Mouse (Mus musculus): Measurements from ENCODE around the gene Dglucy. TPM values are rescaled to one million over a fixed set of nuclear protein-coding genes. Genes with fewer than 3 reads are reported as not detected.

The Dglucy gene
- polyA plus RNA-seq, 1 experiment, result 21.9 TPM

- Histone ChIP-seq H3K27ac (ENCODE audit: insufficient read depth, low read length) (no peak overlapping the region), H3K4me3 (ENCODE audit: insufficient read depth, low read length) (no peak overlapping the region), H3K4me1 (ENCODE audit: control insufficient read depth, insufficient read depth, low read length) (no peaks in the 10 kb centered on the region)
- no peak for TF ChIP-seq POLR2A (IDR thresholded peaks at IDR 0.05; ENCODE audit: low read depth, low read length)
- no peak for TF ChIP-seq CTCF (IDR thresholded peaks at IDR 0.05; ENCODE audit: borderline replicate concordance, insufficient read depth, low read length)
Observed at GRCm38 (mm10) chr12:100896661-100897060, 117.8 kb downstream of the Dglucy start.

DNA sequence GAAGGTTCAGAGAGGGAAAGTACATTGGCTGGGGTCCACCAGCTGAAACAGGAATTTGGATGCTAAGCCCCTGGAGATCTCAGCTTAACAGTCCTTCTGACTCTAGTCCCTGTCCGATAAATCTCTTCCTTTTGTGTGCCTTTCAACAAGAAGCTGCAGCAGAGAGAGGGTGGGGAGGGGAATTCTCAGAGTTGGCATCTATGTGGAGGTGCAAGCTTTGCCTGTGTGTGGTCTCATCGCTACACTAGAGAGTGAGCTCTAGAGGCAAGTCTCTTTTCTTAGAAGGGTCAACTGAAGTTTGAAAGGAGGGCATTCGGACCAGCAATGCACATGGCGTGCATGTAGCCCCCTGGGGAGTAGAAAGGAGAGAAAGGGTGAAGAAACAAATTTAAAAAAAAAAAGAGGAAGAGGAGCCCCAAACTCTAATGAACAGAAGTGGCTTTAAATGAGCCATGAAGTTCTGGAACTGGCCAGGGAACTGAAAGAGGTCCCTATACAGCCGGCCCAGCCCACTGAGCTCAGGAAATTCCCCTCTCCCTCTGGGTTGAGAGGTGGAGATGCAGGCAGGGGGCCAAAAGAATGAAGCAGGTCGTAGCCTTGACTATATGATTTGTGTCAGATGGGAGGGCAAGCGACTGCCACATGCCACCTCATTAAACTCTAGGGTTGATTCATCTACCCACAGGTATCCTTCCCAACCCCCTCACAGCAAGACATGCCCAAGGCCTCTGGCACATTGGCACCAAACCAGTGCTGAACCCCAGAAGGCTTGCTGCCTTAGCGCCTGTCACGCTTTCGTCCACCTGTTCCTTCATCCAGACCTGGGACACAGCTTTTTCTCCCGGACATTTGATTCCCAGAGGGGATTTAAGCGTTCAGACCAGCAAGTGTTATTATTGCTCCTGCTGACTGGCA, 119.1 kb downstream of the Dglucy start:
- H3K4me1 ChIP-seq (ENCODE audit: control insufficient read depth, insufficient read depth, low read length), result no peaks in the 10 kb centered on the region
- no peak overlapping the region for H3K27ac ChIP-seq (ENCODE audit: insufficient read depth, low read length)
- no peak overlapping the region for H3K4me3 ChIP-seq (ENCODE audit: insufficient read depth, low read length)
- TF ChIP-seq POLR2A (IDR thresholded peaks at IDR 0.05; ENCODE audit: low read depth, low read length) (no peak), CTCF (IDR thresholded peaks at IDR 0.05; ENCODE audit: borderline replicate concordance, insufficient read depth, low read length) (no peak)

- Histone ChIP-seq H3K27ac (ENCODE audit: insufficient read depth, low read length) (no peak overlapping the region), H3K4me1 (ENCODE audit: control insufficient read depth, insufficient read depth, low read length) (no peaks in the 10 kb centered on the region), H3K4me3 (ENCODE audit: insufficient read depth, low read length) (no peak overlapping the region)
- TF ChIP-seq CTCF (IDR thresholded peaks at IDR 0.05; ENCODE audit: borderline replicate concordance, insufficient read depth, low read length) (no peak), POLR2A (IDR thresholded peaks at IDR 0.05; ENCODE audit: low read depth, low read length) (no peak)
Observed at GRCm38 (mm10) chr12:100899111-100899640, 120.3 kb downstream of the Dglucy start.

GRCm38 (mm10) chr12:100900901-100901300, 122.0 kb downstream of the Dglucy start:
- H3K4me1 ChIP-seq (ENCODE audit: control insufficient read depth, insufficient read depth, low read length), result no peaks in the 10 kb centered on the region
- H3K27ac ChIP-seq (ENCODE audit: insufficient read depth, low read length), result no peak overlapping the region
- TF ChIP-seq POLR2A (IDR thresholded peaks at IDR 0.05; ENCODE audit: low read depth, low read length), result no peak
- TF ChIP-seq CTCF (IDR thresholded peaks at IDR 0.05; ENCODE audit: borderline replicate concordance, insufficient read depth, low read length), result no peak
- H3K4me3 ChIP-seq (ENCODE audit: insufficient read depth, low read length), result no peak overlapping the region

GRCm38 (mm10) chr12:100901386-100901785, 122.5 kb downstream of the Dglucy start:
- TF ChIP-seq CTCF (IDR thresholded peaks at IDR 0.05; ENCODE audit: borderline replicate concordance, insufficient read depth, low read length) (no peak), POLR2A (IDR thresholded peaks at IDR 0.05; ENCODE audit: low read depth, low read length) (no peak)
- no peak overlapping the region for H3K27ac ChIP-seq (ENCODE audit: insufficient read depth, low read length)
- H3K4me3 ChIP-seq (ENCODE audit: insufficient read depth, low read length), result no peak overlapping the region
- no peaks in the 10 kb centered on the region for H3K4me1 ChIP-seq (ENCODE audit: control insufficient read depth, insufficient read depth, low read length)

DNA sequence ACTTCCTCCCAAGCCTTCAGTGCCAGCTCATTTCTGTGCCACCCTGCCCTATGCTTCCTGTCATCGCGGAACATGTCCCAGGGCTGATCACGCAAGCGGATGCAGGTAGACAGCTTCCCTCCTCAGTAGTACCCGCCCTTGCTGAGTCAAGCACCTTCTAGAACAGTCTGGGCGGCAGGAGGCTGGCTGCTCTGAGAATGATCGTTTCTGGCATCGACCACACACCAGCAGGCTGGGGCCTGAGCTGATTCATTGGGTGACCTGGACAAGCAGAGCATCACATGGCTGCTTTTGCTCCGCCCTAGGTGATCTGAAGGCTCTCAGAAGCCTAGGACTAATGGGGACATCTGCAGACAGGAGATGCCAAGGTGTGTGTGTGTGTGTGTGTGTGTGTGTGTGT, 124.9 kb downstream of the Dglucy start:
- no peak overlapping the region for H3K4me3 ChIP-seq (ENCODE audit: insufficient read depth, low read length)
- no peak for TF ChIP-seq CTCF (IDR thresholded peaks at IDR 0.05; ENCODE audit: borderline replicate concordance, insufficient read depth, low read length)
- no peak for TF ChIP-seq POLR2A (IDR thresholded peaks at IDR 0.05; ENCODE audit: low read depth, low read length)
- no peaks in the 10 kb centered on the region for H3K4me1 ChIP-seq (ENCODE audit: control insufficient read depth, insufficient read depth, low read length)
- H3K27ac ChIP-seq (ENCODE audit: insufficient read depth, low read length), result no peak overlapping the region

DNA sequence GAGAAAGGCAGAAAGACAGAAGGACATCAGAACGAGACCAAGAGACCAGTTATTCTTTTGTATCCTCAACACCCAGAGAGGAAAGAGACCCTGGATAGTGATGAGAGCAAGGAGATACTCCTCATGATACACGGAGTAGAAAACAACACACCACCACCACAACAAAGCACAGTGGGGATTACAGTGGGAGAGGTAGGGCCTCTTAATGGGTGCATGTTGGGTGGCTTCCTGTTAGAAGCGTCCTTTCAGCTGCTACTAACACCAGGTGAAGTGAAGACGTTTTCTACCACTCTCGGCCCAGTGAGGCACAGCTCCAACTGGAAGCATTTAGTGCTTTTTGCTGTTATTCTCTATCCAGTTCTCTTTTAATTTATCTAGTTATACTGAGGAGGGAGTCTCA, 128.0 kb downstream of the Dglucy start:
- Histone ChIP-seq H3K4me1 (ENCODE audit: control insufficient read depth, insufficient read depth, low read length) (no peaks in the 10 kb centered on the region), H3K4me3 (ENCODE audit: insufficient read depth, low read length) (no peak overlapping the region), H3K27ac (ENCODE audit: insufficient read depth, low read length) (no peak overlapping the region)
- TF ChIP-seq CTCF (IDR thresholded peaks at IDR 0.05; ENCODE audit: borderline replicate concordance, insufficient read depth, low read length), result no peak
- TF ChIP-seq POLR2A (IDR thresholded peaks at IDR 0.05; ENCODE audit: low read depth, low read length), result no peak

- TF ChIP-seq CTCF (IDR thresholded peaks at IDR 0.05; ENCODE audit: borderline replicate concordance, insufficient read depth, low read length) (no peak), POLR2A (IDR thresholded peaks at IDR 0.05; ENCODE audit: low read depth, low read length) (no peak)
- H3K27ac ChIP-seq (ENCODE audit: insufficient read depth, low read length), result no peak within 1 kb of the TSS
- peak within 1 kb of the TSS; percentile 5; the same call in 1 of the 2 replicates for H3K4me3 ChIP-seq (ENCODE audit: insufficient read depth, low read length)
- H3K4me1 ChIP-seq (ENCODE audit: control insufficient read depth, insufficient read depth, low read length), result no peaks in the 10 kb centered on the region
Observed at GRCm38 (mm10) chr12:100907598-100908297, 128.9 kb downstream of the Dglucy start, which contains the start of gene Gpr68. Gpr68 (minus strand) TSS chr12:100908198.

GRCm38 (mm10) chr12:100908298-100909034, 129.6 kb downstream of the Dglucy start:
- H3K4me1 ChIP-seq (ENCODE audit: control insufficient read depth, insufficient read depth, low read length), result no peaks in the 10 kb centered on the region
- H3K27ac ChIP-seq (ENCODE audit: insufficient read depth, low read length), result no peak overlapping the region
- TF ChIP-seq POLR2A (IDR thresholded peaks at IDR 0.05; ENCODE audit: low read depth, low read length) (no peak), CTCF (IDR thresholded peaks at IDR 0.05; ENCODE audit: borderline replicate concordance, insufficient read depth, low read length) (no peak)
- H3K4me3 ChIP-seq (ENCODE audit: insufficient read depth, low read length), result no peak overlapping the region
